Mouse (Mus musculus) cerebellum, postnatal 10 days (tissue): ENCODE measurements around the gene Lmna.

Experiments
- DNase-seq, 2 experiments: peaks; one replicate each; pipeline ENCODE4 v3.0.0; 2021; ENCODE audit warnings: mixed read lengths in 2 of 2

The Lmna gene

GRCm38 (mm10) chr3:88509692-88510420, at the start of gene Lmna:
Lmna (minus strand) TSS chr3:88509956.
- peak; percentile 96 to 97 for DNase-seq

GRCm38 (mm10) chr3:88556616-88557015, 46.9 kb upstream of the Lmna start:
- no peak for DNase-seq

DNA sequence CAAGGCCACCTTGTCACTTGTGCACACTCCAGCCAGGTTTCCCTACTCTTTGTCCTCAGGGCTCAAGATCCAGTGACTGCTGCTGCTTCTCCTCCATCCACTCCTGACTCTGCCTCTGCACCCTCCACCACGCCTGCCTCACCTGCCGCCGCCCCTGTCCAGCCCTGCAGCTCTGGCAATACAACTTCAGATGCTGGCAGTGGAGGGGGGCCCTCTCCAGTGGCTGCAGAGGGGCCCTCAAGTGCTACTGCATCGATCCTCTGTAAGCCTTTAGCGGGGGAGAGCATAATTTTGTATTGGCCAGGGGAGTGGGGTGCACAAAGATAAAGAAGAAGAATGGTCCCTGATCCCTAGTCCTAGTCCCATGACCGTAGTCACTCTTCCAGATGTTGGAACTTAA, 46.0 kb upstream of the Lmna start:
- no peak for DNase-seq

- DNase-seq = no peak
These were observed 45.4 kb upstream of the Lmna start for GRCm38 (mm10) chr3:88555069-88555605.

DNA sequence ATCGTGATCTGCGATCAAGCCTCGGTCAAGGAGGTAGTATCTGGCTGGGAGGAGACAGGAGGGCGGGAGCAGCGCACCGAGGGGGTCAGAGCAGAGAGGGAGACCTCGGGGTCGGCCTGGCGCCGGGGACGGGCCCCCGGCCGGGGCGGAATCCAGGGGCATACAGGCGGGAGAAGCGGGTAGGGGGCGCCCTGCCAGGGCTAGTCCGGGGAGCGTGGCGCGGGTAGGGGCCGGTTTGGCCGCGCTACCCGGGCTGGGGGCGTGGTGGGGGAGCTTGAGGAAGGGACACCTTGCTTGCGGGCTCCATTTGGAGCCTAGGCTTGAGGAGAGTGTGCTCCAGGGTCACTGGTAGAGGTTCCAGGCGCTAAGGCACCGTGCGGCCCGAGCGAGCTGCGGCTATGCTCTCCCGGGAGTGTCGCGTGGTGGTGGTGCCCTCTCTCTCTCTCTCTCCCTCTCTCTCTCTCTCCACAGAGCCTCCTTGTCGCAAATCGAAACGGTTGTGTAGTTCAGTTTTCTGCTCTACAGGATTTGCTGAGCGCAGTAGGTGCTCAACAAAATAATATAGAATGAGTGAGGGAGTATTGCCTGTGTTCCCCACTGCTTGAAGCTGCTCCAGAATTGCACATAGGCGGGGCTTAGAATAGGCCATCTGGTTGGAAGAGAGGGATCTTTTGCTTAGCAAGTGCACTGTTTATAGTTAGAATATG, 44.3 kb upstream of the Lmna start:
- peak; percentile 82 to 84 for DNase-seq

GRCm38 (mm10) chr3:88553525-88553879, 43.7 kb upstream of the Lmna start, which contains the start of gene Ubqln4:
Ubqln4 (plus strand) TSS chr3:88553758.
- DNase-seq = peak; percentile 95 to 96

- peak; percentile 99 for DNase-seq
These were observed 43.1 kb upstream of the Lmna start, which contains the start of gene Lamtor2 for GRCm38 (mm10) chr3:88552676-88553524. Lamtor2 (minus strand) TSS chr3:88553074.

DNA sequence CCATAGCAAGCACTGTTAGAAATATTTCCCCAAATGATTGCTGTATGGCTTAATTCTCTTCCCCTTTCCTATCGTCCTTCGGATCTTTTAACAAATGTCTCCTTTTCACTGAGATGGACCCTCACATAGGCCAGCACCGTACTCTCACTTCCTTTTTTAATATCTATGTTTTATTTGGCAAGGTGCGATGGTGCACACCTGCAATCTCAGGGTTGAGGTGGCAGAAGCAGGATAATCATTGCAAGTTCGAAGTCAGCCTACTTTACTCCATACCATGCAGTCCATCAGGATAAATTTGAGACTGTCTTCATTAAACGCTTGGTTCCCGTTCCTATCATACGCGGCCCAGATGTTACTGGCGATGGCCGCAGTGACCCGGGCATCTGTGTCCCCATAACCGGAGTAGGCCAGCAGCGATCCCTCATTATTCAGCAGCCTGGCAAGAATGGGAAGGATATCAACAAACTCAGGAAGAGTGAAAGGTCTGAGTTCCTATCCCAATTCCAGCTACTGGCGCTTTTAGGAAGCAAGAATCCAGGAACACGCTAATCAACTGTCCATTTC, 42.4 kb upstream of the Lmna start:
- no peak for DNase-seq

DNA sequence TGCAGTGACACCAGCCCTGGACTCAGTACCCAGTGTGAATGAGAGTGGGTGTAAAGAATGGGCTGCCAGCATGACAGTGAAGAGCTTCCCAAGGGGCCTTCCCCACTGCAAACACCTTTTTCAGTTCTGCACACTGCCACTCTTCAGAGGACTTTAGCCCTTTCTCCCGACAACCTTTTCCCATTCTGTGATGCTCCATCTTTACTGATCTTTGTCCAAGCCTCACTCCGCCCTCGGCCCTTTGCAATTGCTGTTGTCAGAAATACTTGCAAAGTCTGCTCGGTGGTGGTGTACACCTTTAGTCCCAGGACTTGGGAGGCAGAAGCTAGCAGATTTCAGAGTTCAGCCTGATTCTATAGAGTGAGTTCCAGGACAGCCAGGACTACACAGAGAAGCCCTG, 41.8 kb upstream of the Lmna start:
- DNase-seq = no peak

GRCm38 (mm10) chr3:88548180-88548917, 38.6 kb upstream of the Lmna start, which contains the start of gene Rab25:
Rab25 (minus strand) TSS chr3:88548300.
- DNase-seq = no peak

DNA sequence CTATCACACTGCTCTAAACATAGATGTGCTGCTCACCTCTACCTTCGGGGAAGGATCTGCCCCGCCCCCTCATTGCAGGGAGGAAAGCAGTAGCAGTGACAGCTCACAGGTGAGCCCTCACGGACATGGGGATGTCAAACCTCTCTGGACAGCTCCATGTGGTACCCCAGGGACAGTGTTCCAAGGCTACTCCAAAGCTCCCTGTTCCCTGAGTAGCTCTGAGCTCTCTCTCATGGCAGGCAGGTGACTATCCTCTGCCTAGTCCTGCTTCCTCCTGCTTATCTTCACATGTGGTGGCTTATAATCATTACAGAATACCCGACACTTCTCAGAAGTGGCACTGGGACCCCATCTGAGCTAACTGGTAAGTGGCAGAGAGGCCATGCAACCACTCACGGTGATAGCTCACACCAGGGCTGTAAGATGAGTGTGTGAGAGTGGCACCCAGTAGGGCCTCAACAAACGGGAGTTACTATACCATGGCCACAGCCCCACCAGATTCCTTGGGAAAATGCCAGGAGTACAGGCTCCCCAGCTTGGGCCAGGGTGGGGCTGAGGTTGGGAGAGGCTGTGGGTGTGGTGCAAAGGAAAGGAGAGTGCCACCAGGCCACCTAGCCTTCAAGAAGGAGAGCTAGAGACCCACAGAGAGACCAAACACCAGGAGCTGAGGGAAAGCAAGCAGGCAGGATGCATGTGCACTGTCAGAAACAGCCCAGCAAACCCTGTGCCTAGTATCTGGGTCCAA, 37.1 kb upstream of the Lmna start:
- no peak for DNase-seq

- no peak for DNase-seq
These were observed 35.3 kb upstream of the Lmna start for GRCm38 (mm10) chr3:88544955-88545591.

GRCm38 (mm10) chr3:88544514-88544913, 34.8 kb upstream of the Lmna start:
- DNase-seq = peak; percentile 80 to 81

DNA sequence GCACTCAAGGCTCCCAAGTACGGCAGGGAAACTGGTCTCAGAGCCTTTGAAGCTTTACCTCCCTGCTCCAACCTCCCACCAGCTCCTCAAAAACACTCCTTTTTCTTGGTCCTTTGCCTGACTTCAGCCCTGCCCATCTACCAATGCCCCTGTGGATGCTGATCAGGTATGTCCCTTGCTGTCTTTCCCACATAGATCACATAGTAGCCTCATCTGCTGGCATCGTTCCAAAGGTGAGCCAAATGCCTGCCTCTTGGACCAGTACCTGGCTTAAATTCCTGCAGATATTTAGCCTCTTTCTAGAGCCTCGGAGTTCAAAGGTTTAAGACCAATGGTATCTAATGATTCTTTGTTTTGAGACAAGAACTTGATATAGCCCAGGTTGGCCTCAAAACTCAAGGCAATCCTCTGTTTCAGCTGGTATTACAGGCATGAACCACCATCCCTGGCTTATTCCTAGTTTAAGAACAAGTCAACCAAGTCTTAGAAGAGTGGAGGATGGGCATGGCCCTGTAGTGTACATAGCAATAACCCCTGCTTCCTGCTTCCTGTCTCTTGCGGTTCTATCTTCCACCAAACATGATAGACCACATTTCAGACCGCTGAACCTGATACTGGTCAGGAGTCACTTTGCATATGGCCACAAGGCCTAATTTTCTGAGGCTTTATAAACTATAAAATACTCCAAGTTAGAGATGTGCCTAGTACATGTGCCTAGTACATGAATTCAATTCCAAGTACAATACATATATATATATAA, 34.1 kb upstream of the Lmna start:
- peak in 1 of 2 experiments; percentile 59 for DNase-seq

DNA sequence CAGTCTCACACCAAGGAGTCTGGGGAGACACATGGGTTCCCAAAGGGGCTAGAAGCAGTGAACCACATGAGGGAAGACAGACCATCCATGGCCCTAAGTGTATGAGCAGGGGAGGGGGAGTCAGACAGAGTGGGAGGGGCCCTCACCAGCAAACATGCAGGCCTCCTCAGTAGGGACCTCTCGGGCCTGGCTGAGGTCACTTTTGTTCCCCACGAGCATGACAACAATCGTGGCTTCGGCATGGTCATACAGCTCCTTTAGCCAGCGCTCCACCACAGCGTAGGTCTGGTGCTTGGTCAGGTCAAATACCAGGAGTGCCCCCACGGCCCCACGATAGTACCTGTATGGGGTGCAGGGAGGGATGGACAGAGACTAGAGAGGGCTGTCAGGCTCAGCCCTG, 33.4 kb upstream of the Lmna start:
- DNase-seq = no peak

GRCm38 (mm10) chr3:88542486-88542885, 32.7 kb upstream of the Lmna start:
- peak; percentile 66 to 68 for DNase-seq

- DNase-seq = peak; percentile 96 to 97
These were observed 32.1 kb upstream of the Lmna start for GRCm38 (mm10) chr3:88541622-88542401.

DNA sequence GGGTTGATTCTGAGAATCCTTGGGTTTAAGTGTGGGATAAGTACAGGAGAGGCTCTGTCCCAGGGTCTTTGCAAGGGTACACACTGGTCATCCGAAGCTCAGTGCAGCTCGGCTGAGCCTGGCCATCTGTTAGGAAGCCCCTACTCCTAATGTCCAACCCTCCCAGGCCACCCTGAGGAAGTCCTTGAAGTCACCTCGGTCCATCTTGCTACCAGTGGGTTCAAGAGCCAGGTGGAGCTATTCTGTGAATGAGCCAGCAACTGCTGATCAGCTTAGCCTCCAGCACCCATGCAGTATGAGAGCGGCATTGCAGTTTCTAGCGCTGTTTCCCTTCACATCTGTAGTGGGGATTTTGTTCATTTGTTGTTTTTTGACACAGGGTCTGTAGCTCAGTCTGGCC, 30.3 kb upstream of the Lmna start:
- peak; percentile 64 for DNase-seq

GRCm38 (mm10) chr3:88539397-88539796, 29.6 kb upstream of the Lmna start:
- peak; percentile 70 to 77 for DNase-seq
